Mouse (Mus musculus) pancreas, adult 10 weeks (tissue): Measurements from ENCODE around the gene Dusp1. TPM values are rescaled to one million over a fixed set of nuclear protein-coding genes. Genes with fewer than 3 reads are reported as not detected.

ENCODE experiments used
- polyA plus RNA-seq: library from polyadenylated mRNA; stranded (reverse); fragments of 350-450 nt; fragmentation: Illumina TruSeq; extraction: RNeasy Lipid Tissue Mini Kit (QIAGEN cat#74804); gene quantifications from one replicate; pipeline ENCODE4 v1.2.3, GENCODE M21; 2015; ENCODE audit warnings: low read depth, low replicate concordance; ENCODE audit not compliant: insufficient read depth

Gene Dusp1
- 40.2 TPM for polyA plus RNA-seq

GRCm38 (mm10) chr17:26561651-26562181 is at the start of gene Dusp1:
Gene Dusp1, minus strand, starts transcription at chr17:26562128.

GRCm38 (mm10) chr17:26561290-26561640 is 663 bp downstream of the Dusp1 start, which contains the start of gene Ergic1:
Gene Ergic1, plus strand, starts transcription at chr17:26561489.

Other genes with a start within 250 kb of the Dusp1 start
- 1.6 TPM for gene Neurl1b, start 147.3 kb downstream of the Dusp1 start, polyA plus RNA-seq
- gene Ergic1, start 639 bp downstream of the Dusp1 start, polyA plus RNA-seq = 21.7 TPM
- 34.8 TPM for gene Atp6v0e, start 101.1 kb upstream of the Dusp1 start, polyA plus RNA-seq
- 6.4 TPM for gene Crebrf, start 153.5 kb upstream of the Dusp1 start, polyA plus RNA-seq
- gene Bnip1, start 218.9 kb upstream of the Dusp1 start, polyA plus RNA-seq = 13.4 TPM